Mouse (Mus musculus) c-Kit-positive CD71-positive TER-119-positive erythroid progenitor cells, embryonic 14.5 days (primary cell): Measurements from ENCODE around the gene Gm7971.
"Not testable (repeated sequence)": the region's sequence is repeated elsewhere in the genome, so short reads cannot be mapped to it uniquely, and the experiment has no call there.

Source experiments
- DNase-seq: peaks from one replicate; pipeline ENCODE4 v3.0.0-alpha.2; 2013; ENCODE audit warnings: low spot score

The Gm7971 gene

GRCm38 (mm10) chr5:95594775-95595174, at the start of gene Gm7971:
Gene Gm7971, minus strand, starts transcription at chr5:95594875.
- not testable (repeated sequence) for DNase-seq
